Mouse (Mus musculus): ENCODE measurements around the gene Fgfr2.

The Fgfr2 gene

DNA sequence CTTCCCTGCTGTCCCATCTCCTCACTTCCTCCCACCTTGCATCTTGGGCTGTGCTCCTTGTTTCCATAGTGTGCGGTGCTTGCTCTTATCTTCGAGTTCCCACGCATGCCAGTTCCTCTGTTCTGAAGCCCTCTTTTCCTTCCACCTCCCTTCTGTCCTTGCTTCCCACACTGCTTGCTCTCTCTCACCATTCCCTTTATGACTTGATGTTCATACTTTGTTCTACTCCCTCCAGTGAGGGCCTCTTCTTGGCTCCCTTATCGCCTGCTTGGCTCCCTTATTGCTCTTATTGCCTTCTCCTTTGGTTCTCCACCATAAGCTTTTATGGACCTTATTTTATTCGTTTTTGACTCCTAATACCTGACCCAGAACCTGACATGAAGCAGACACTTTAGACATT lies 2114.0 kb downstream of the Fgfr2 start:
- DNase-seq (ENCODE audit: low read depth, low spot score): no peak

GRCm38 (mm10) chr7:131007221-131007620 lies 2115.9 kb downstream of the Fgfr2 start:
- DNase-seq (ENCODE audit: low read depth, low spot score): no peak

DNA sequence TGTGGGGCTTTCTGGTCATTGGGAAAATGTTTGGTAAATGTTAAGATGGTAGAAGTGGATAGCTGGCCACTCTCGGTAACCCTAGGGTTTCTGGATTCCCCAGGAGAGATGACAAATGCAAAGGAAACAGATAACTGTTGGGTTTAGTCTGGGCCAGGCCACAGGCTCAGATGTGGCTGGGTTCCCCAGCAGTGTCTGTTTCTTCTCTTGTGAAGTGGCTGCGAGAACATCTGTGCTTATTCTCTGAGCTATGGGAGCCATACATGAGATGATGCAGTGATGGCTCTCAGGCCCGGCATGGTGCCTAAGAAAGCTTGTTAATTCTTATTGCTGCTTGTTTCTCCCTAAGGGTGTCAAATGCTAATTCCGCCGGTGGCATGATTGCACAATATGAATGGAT lies 2119.1 kb downstream of the Fgfr2 start:
- DNase-seq (ENCODE audit: low read depth, low spot score): no peak

DNA sequence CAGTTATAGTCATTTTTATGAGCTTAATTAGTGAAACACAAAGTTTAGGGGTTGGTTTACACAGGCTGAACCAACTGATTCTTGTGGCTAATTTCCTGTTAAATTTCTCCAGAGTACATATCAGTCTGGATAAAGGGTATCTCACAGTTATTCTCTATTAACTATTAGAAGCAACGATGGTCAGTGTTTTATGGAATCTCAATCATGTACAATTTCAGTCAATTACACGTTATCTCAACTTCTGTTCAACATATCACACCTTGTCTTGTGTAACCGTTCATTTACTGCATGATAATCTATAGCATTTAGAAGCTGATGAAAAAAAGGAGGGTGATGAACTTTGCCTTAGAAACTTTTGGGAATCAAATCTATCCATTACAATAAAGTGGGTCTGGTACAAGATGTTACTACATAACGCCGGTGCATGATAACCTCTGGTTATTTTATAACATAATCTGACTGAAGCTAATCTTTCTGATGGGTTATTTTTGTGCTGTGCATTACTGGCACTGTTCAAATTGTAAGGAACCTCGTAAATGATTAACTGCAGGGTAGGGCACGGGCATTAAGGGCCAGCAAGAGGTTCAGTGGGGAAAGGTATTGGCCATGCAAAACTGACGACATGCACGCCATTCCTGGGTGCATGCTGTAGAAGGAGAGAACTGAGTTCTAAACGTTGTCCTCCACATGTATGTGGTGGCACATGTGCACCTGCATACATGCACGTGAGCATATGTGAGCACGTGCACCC lies 2121.0 kb downstream of the Fgfr2 start:
- DNase-seq (ENCODE audit: low read depth, low spot score): no peak

GRCm38 (mm10) chr7:130993907-130994306 lies 2129.2 kb downstream of the Fgfr2 start:
- DNase-seq (ENCODE audit: low read depth, low spot score): peak; percentile 69

DNA sequence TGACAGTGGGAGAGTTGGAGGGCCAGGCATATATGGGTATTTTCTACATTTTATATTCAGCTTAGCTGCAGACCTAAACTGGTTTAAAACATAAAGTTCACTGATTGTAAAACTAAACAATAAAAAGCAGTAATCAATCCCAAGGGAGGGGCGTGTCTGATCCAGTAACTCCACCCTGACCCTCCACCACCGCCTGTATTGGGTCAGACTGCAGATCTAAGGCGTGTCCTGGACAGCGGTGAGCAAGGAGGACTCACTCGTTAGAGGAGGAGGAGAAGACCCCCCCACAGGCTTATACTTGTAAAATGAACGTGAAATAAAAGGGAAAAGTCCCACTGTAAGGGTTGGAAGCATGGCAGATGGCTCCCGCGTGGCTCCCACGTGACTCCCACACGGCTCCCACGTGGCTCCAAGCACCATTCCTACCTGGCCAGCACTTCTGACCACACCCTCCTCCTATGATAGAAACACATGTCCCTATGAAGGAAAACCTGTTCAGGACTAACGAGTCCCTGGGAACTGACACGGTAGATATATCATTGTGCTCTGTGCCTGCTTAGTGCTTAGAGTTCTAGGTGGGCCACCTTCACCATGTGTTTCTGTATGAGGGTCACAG lies 2131.9 kb downstream of the Fgfr2 start:
- peak; percentile 39 for DNase-seq (ENCODE audit: low read depth, low spot score)

- no peak for DNase-seq (ENCODE audit: low read depth, low spot score)
Observed at GRCm38 (mm10) chr7:130989371-130989770, 2133.8 kb downstream of the Fgfr2 start.

DNA sequence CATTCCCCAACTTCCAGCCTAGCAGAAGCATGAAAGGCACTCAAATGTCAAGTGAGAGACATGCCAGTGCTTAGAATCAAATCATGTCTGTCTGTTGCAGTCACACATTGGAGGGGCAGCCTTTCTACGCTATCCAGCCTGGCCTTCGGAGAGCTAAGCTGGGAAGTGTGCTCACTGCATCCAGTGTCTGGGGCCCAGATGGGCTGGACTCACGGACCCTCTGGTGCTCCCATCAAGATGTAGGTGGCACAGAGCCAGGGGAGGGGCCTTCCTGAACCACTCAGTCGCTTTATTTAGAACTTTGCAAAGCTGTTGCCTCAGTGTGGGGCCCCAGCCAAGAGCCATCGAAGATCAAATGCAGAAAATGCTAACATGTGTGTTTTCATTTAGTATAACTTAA lies 2135.0 kb downstream of the Fgfr2 start:
- DNase-seq (ENCODE audit: low read depth, low spot score): no peak

GRCm38 (mm10) chr7:130985716-130986115 lies 2137.4 kb downstream of the Fgfr2 start:
- no peak for DNase-seq (ENCODE audit: low read depth, low spot score)

DNA sequence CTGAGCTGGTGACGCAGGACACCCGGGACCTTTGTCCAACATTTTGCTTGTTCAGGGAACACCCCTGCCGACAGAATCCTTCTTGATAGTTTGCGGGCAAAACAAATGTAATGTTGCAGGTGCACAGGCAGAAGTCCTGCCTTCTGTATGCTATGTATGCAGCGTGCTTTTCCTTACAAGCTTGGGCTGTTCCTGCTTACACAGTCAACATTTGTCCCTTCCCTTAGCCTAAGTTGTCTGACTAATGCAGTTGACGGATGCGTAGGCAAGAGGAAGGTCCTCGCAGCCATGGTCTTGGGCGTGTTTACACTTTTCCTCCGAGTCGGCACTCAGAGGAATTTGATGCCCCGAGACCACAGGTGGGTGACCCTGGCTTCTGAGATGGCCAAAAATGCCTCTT lies 2138.0 kb downstream of the Fgfr2 start:
- no peak for DNase-seq (ENCODE audit: low read depth, low spot score)

DNA sequence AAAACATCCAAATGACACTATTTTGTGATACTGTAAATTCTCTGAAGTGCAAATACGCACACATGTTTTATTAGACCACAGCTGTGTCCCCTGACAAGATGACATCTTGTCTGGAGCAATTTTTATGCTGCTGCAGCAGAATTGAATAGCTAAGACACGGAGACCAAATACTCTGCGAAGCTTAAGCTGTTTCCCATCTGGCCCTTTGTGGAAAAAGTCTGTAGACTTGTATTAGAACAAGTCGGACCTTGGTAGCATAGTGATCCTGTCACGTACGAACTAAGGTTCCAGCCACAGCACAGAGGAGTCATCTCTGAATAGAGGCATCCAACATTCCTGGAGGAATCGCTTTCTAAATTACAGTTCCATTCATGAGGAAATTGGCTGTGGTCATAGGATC lies 2138.9 kb downstream of the Fgfr2 start:
- DNase-seq (ENCODE audit: low read depth, low spot score): no peak

DNA sequence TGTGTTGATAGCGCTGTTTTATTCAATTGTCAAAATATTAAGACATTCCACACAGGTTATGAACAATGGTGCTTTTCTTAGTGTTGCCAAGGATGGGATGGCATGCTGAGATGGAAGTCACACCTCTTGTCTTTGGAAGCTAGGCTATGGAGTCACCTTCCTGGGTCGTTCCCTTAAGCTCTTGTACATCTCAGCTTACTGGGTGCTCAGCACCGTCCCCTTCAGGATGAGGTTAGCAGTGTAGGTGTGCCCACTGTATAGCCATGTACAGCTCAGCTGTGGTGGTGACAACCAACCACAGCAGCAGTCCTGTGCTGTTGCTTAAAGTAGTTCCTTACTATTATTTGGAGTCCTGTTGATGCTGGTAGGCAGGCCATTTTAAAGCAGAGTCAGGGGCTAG lies 2140.3 kb downstream of the Fgfr2 start:
- peak; percentile 71 for DNase-seq (ENCODE audit: low read depth, low spot score)

DNA sequence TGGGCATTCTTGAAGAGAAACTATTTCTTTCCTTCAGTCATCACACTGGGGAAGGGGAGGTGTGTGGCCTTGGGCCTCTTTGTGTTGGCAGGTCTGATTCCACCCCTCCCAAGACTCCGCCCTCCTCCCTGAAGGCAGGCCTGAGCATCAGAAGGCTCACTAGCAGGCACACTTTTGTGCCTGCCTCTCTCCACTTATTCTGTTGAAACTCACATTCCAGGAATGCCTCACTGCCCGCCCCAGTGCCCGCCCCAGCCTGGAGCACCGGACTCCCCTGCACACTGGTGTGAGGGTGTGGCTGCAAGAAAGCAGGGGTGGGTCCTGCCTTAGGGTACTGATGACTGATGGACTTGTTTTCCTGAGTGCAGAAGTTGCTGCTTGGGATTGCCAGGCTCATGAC lies 2140.8 kb downstream of the Fgfr2 start:
- DNase-seq (ENCODE audit: low read depth, low spot score): peak; percentile 96

DNA sequence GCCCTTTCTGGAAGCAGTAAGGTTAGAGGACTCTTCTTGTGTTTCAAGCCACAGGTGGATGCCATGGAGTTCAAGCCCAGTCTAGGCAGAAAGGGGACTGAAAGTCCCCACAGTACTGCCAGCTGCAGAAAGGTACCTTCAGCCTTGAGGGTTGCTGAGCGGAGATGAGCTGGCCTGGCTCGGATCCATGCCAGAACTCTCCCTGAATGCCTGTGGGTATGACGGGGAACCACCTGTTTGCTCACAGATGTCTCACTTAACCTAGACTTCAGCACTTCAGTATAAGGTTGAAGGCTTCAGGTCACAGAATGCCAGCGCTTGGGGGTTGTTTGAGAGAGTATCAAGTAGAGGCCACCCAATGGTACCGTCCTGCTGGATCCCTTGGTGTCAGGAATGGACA lies 2143.0 kb downstream of the Fgfr2 start:
- no peak for DNase-seq (ENCODE audit: low read depth, low spot score)

GRCm38 (mm10) chr7:130978545-130978944 lies 2144.6 kb downstream of the Fgfr2 start:
- no peak for DNase-seq (ENCODE audit: low read depth, low spot score)

GRCm38 (mm10) chr7:130977794-130978521 lies 2145.2 kb downstream of the Fgfr2 start:
- DNase-seq (ENCODE audit: low read depth, low spot score): no peak

DNA sequence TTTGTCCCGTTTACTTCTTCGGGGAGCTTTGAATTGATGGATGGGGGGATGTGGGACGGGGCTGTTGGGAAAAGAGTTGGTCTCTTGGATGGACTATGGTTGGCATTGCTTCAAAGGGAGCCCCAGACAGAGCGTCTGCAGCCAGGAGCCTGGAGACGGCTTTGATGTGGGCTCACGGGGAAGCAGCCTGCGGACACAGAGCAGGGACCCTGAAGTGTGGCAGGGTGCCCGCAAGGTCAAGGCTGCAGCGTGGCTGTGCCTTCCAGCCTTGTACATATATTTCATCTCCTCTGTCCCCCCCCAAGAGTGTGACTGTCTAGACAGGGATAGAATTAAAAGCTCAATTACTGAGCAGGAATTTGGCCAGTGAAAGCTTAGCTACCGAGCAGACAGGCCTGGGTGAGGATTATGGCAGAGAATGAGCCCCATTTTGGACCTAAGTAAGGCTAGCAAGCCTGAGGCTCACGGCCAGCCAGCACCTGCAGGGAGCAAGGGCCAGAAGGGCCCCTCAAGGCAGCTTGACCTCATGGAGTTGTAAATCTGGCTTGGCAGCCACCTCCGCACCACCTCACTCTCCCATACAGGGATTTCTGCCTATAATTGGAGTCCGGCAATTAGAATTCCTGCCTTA lies 2146.7 kb downstream of the Fgfr2 start:
- no peak for DNase-seq (ENCODE audit: low read depth, low spot score)

DNA sequence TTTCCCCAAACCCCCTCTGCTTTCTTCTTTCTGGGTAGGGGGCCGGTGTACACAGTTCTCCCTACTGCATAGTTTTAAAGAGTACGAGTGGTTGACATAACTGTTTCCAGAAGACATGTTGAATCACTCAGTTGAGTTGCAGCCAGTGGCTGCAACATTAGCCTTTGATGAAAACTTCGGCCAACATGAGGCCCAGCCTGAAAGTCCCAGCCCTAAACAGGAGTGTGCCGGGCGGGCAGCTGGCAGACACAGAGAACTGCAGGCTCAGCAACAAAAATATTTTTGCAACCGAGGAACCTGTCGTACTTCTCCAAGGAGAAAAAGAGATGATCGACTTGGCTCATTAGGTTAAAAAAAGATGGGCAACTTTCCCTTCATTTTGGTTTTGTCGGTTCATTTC lies 2150.4 kb downstream of the Fgfr2 start:
- no peak for DNase-seq (ENCODE audit: low read depth, low spot score)

GRCm38 (mm10) chr7:130969507-130969906 lies 2153.6 kb downstream of the Fgfr2 start:
- DNase-seq (ENCODE audit: low read depth, low spot score): no peak

- no peak for DNase-seq (ENCODE audit: low read depth, low spot score)
Observed at GRCm38 (mm10) chr7:130969076-130969475, 2154.1 kb downstream of the Fgfr2 start.

DNA sequence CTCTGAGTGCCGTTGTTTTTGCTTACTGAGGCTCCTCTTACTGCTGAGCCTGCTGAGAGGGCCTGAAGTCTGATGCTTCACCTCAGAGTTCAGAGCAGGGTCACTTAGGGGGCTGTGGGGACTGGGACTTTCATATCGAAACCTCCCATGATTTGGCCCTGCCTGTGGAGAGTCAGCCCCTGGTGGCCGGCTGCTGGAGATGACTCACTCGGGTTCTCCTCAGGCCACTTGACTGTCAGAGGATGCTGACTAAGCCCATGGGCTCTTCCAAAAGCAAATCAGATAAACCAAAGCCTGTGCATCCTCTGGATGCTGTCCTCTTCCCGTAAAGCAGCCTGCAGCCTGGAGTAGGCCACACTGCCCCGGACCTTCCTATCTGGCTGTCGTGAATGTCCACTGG lies 2154.6 kb downstream of the Fgfr2 start:
- DNase-seq (ENCODE audit: low read depth, low spot score): no peak

DNA sequence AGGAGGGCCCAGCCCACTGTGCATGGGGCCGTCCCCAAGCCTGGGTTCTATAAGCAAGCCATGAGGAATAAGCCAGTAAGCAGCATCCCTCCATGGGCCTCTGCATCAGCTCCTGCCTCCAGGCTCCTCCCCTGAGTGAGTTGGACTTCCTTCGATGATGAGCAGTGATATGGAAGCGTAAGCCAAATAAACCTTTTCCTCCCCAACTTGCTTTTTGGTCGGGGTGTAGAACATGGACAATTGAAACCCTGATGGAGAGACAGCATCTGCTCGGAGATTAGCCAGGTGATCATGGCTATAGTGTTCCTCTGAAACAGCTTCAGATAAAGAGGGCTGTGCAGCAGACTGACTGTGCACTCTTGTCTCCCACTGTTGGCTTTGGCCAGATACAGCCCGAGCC lies 2155.2 kb downstream of the Fgfr2 start:
- DNase-seq (ENCODE audit: low read depth, low spot score): no peak

All from ZHBTc4 (cell line).